Mouse (Mus musculus): ENCODE data around the gene Gzmg. TPM values are rescaled to one million over a fixed set of nuclear protein-coding genes. Genes with fewer than 3 reads are reported as not detected.
"Not testable (repeated sequence)": the region's sequence is repeated elsewhere in the genome, so short reads cannot be mapped to it uniquely, and the experiment has no call there.

Gzmg gene
- polyA plus RNA-seq, 1 experiment from 2014 or later = not detected

- DNase-seq (ENCODE audit: low spot score); H3K4me1 ChIP-seq (replicated peaks; ENCODE audit: control insufficient read depth, insufficient read depth, low read length); H3K27me3 ChIP-seq (replicated peaks; ENCODE audit: control insufficient read depth, insufficient read depth, low read length); H3K9ac ChIP-seq (ENCODE audit: low read depth, low read length); H3K36me3 ChIP-seq (ENCODE audit: control insufficient read depth, insufficient read depth, low read length); H3K27ac ChIP-seq (ENCODE audit: low read depth, low read length); ATAC-seq (replicated peaks; ENCODE audit: low FRiP score); H3K9me3 ChIP-seq (ENCODE audit: control insufficient read depth, low read length); H3K4me2 ChIP-seq; H3K4me3 ChIP-seq (ENCODE audit: low read depth, low read length): not testable (repeated sequence)
- 82% methylated on average over 33 of the region's 33 CpGs for WGBS
These were observed 43.7 kb downstream of the Gzmg start for GRCm38 (mm10) chr14:56115531-56116310.

Other genes starting within 250 kb of the Gzmg start
- gene Cma1, start 214.9 kb downstream of the Gzmg start, polyA plus RNA-seq (2014; fragmentation: Nextera tagmentation; extraction: Ambion mirVana) = not detected in 2 replicates
- gene Cma2, start 208.6 kb downstream of the Gzmg start, polyA plus RNA-seq (2014; fragmentation: Nextera tagmentation; extraction: Ambion mirVana) = not detected in 2 replicates
- not detected in 2 replicates for gene Mcpt1, start 141.6 kb downstream of the Gzmg start, polyA plus RNA-seq (2014; fragmentation: Nextera tagmentation; extraction: Ambion mirVana)
- not detected in 2 replicates for gene Mcpt9, start 129.1 kb downstream of the Gzmg start, polyA plus RNA-seq (2014; fragmentation: Nextera tagmentation; extraction: Ambion mirVana)
- gene Mcpt2, start 117.5 kb downstream of the Gzmg start, polyA plus RNA-seq (2014; fragmentation: Nextera tagmentation; extraction: Ambion mirVana) = not detected in 2 replicates
- gene Mcpt4, start 97.3 kb downstream of the Gzmg start, polyA plus RNA-seq (2014; fragmentation: Nextera tagmentation; extraction: Ambion mirVana) = not detected in 2 replicates
- gene Mcpt8, start 74.3 kb downstream of the Gzmg start, polyA plus RNA-seq (2014; fragmentation: Nextera tagmentation; extraction: Ambion mirVana) = not detected in 2 replicates
- 0.36 and 1.3 TPM in 2 replicates for gene Ctsg, start 57.0 kb downstream of the Gzmg start, polyA plus RNA-seq (2014; fragmentation: Nextera tagmentation; extraction: Ambion mirVana)
- gene Gzme, start 39.0 kb downstream of the Gzmg start, polyA plus RNA-seq (2014; fragmentation: Nextera tagmentation; extraction: Ambion mirVana) = not detected in 2 replicates
- not detected in 2 replicates for gene Gzmd, start 27.0 kb downstream of the Gzmg start, polyA plus RNA-seq (2014; fragmentation: Nextera tagmentation; extraction: Ambion mirVana)
- gene Gzmn, start 15.0 kb upstream of the Gzmg start, polyA plus RNA-seq (2014; fragmentation: Nextera tagmentation; extraction: Ambion mirVana) = not detected in 2 replicates
- not detected in 2 replicates for gene Gzmf, start 51.8 kb upstream of the Gzmg start, polyA plus RNA-seq (2014; fragmentation: Nextera tagmentation; extraction: Ambion mirVana)
- not detected in 2 replicates for gene Gzmc, start 75.1 kb upstream of the Gzmg start, polyA plus RNA-seq (2014; fragmentation: Nextera tagmentation; extraction: Ambion mirVana)
- gene Gzmb, start 102.7 kb upstream of the Gzmg start, polyA plus RNA-seq (2014; fragmentation: Nextera tagmentation; extraction: Ambion mirVana) = 0.15 and 0.17 TPM in 2 replicates
- 0.14 TPM in 1 of 2 replicates, not detected in the other for gene Atp12a, start 205.5 kb upstream of the Gzmg start, polyA plus RNA-seq (2014; fragmentation: Nextera tagmentation; extraction: Ambion mirVana)
- gene Rnf17, start 243.0 kb upstream of the Gzmg start, polyA plus RNA-seq (2014; fragmentation: Nextera tagmentation; extraction: Ambion mirVana) = 7.5 and 7.9 TPM in 2 replicates